Mouse (Mus musculus) thymus, postnatal 25 days (tissue): Measurements from ENCODE around the gene Apobec3.
"Not testable (repeated sequence)": the region's sequence is repeated elsewhere in the genome, so short reads cannot be mapped to it uniquely, and the experiment has no call there.

Experiments
- DNase-seq: peaks from one replicate; pipeline ENCODE4 v3.0.0; 2022

The Apobec3 gene

DNA sequence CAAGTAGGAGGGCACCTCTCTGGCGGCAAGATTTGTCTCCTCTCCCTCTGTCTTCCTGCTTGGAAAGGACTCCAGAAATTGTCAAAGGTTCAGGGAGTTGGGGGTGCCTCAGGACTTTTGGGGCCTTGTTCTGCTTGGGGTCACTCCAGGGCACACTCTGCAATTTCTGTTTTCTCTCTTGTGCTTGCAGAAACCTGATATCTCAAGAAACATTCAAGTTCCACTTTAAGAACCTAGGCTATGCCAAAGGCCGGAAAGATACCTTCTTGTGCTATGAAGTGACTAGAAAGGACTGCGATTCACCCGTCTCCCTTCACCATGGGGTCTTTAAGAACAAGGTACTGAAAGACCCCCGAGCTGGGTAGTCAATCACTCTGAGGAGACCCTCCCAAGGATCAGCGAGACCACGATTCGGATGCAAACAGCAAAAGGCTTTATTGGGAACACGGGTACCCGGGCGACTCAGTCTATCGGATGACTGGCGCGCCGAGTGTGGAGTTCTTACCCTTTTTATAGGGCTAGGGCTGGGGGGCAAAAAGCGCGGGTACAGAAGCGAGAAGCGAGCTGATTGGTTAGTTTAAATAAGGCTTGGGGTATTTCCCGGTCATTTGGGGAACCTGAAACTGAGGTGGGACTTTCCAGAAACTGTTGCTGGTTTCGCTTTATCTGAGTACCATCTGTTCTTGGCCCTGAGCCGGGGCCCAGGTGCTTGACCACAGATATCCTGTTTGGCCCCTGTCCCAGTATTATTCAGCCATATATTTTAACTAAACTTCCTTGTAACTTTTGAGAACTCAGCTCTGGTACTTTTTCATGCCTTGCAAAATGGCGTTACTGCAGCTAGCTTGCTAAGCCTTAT is 4.0 kb downstream of the Apobec3 start:
- peak; percentile 30 for DNase-seq

GRCm38 (mm10) chr15:79896080-79896725 is 4.7 kb downstream of the Apobec3 start:
- no peak for DNase-seq

GRCm38 (mm10) chr15:79898988-79899387 is 7.5 kb downstream of the Apobec3 start:
- DNase-seq = no peak

DNA sequence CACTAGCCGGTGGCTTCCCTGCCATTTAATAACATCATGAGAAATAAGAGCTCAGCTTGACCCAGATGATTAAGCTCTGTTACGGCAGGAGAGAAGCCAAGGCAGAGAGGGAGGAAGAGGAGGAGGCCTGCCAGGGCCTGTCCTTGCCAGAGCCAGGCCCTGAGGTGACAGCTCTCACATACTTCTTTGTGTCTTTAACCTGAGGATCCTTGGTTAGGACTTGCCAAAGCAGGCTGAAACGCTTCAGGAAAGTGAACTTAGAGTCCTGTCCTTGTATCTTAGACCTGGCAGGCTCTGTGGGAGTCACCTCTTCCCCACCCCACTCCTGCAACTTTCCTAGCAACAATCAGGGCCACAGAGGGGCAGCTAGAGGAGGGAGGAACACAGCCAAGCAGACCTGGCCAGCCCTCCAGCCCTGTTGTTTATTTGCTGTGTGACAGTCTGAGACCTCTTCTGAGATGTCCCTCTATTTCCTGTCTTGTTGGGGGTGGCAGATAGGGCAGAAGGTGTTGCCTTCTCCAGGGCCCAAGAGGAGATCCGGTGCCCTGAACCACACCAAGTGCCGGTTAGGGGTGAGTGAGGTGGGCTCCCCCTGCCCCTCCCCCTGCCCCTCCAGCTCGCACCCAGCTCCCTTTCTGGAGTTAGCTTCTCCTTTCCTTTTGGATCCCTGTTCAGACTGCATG is 8.5 kb downstream of the Apobec3 start:
- DNase-seq = no peak

- DNase-seq = no peak
These were observed 9.3 kb downstream of the Apobec3 start for GRCm38 (mm10) chr15:79900751-79901150.

DNA sequence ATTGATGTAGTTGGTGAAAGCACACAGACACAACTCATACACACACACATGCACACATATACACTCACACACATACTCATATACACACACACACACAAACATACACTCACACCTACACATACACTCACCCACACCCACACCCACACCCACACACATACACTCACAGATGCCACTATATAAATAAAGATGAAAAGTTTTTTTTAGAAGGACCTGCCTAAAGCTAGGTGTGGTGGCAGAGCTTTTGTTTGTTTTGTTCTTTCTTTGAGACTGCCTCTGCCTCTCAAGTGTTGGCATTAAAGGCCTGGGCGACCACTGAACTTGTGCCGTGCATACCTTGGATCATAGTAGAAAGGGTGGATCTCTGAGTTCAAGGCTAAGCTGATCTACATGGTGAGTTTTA is 9.9 kb downstream of the Apobec3 start:
- no peak for DNase-seq

- not testable (repeated sequence) for DNase-seq
These were observed 11.6 kb downstream of the Apobec3 start for GRCm38 (mm10) chr15:79903081-79903480.

DNA sequence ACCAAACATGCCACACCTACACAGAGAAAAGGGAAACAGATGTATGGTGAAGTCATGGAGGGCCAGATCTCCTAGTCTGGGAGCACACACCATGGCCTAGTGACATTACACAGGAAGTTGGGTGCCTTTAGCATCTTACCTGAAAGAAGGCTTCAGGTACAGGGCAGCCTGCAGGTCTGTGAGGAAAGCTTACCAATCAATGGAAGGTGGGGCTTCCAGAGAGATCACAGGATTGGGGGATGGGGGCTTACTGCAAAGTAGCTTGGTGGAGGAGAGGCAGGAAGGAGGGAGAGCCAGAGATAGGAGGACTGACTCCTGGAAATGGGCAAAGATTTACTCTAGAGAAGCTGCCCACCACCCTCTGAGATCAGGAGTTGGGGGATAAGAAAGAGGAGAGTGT is 12.5 kb downstream of the Apobec3 start:
- no peak for DNase-seq

GRCm38 (mm10) chr15:79904678-79905077 is 13.2 kb downstream of the Apobec3 start:
- DNase-seq = not testable (repeated sequence)

DNA sequence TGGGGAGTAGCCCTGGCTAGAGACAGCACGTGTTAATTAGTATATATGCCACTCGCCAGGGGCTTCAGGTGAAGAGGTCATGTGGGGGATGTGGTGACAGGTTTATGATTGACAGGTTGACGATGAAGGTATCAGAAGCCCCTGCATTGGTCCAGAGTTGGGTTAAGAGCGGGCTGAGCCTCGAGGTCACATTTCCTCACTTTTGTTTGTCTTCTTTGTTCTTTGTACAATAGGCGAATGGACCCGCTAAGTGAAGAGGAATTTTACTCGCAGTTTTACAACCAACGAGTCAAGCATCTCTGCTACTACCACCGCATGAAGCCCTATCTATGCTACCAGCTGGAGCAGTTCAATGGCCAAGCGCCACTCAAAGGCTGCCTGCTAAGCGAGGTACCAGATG is 13.8 kb downstream of the Apobec3 start:
- no peak for DNase-seq

- no peak for DNase-seq
These were observed 15.4 kb downstream of the Apobec3 start for GRCm38 (mm10) chr15:79906855-79907254.

DNA sequence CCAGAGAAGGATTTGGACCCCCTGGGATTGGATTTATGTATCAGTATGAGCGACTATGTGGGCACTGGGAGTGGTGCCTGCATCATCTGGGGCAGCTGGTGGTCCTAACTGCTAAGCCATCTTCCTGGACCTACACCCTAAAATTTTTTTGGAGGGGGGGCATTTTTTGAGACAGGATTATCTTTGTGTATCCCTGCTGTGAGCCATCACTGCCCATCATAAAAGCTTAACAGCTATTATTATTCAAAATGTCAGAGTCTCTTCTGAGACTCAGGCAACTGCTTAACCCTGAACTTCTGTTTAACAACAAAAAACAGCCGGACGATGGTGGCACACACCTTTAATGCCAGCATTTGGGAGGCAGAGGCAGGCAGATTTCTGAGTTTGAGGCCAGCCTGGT is 17.5 kb downstream of the Apobec3 start:
- not testable (repeated sequence) for DNase-seq

- DNase-seq = not testable (repeated sequence)
These were observed 19.4 kb downstream of the Apobec3 start for GRCm38 (mm10) chr15:79910812-79911211.

DNA sequence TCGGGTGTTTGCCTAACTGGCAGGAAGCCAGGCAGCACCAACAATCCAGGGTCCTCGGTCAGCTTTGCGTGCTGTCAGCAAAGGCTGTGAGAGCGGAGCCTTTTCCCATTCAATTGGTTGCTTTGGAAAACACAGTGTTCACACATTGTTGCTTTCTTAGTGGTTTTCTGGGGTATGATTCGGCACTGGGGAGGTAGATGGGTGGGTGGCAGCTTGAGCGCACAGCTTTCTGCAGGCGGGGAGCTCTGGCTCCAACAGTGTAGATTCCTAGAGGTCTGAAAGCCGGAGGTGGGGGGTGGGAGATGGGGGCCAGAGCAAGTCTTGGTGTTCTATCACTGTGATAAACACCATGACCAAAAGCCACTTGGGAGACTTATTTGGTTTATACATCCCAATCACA is 19.9 kb downstream of the Apobec3 start:
- no peak for DNase-seq

DNA sequence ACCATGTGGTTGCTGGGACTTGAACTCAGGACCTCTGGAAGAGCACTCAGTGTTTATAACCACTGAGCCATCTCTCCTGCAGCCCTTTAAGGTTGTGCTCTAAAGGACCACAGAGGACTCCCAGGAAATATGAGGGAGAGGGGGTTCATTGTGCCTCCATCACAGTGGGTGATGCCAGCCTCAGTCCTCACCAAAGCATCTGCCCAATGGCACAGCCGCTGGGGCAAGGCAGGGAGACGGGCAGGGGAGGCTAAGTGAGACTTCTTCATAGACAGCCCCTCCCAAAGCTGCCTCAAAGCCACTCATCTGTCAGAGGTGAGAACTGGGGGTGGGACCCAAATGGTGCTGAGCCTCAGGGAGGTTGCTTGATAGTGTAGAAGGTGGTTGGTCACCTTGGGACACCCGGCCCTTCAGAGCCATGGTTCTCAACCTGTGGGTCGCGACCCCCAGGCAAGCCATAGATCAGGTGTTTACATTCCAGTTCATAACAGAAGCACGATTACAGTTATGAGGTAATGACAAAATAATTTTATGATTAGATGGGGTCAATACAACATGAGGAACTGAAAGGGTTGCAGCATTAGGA is 22.4 kb downstream of the Apobec3 start:
- DNase-seq = no peak

DNA sequence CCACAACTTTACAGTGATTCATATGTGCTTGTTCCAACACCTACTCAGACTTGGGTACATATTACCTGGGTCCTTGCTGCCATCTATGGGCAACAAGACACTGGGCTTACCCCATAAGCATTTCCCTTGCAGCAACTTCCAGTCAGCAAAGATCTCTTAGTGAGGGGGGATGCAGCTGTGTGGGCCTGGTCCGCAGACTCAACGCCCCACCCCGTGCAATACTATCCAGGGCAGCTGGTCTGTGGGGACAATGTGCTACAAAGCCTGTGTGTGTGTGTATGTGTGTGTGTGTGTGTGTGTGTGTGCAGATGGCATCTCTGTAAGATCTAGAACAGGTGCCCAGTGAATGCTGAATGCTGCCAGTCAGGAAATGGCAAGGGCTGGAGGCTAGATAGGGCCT is 22.9 kb downstream of the Apobec3 start:
- peak; percentile 36 for DNase-seq

GRCm38 (mm10) chr15:79916150-79916549 is 24.7 kb downstream of the Apobec3 start:
- no peak for DNase-seq

- DNase-seq = no peak
These were observed 25.8 kb downstream of the Apobec3 start for GRCm38 (mm10) chr15:79917111-79917720.

- no peak for DNase-seq
These were observed 27.0 kb downstream of the Apobec3 start for GRCm38 (mm10) chr15:79918485-79918884.

- DNase-seq = no peak
These were observed 28.3 kb downstream of the Apobec3 start for GRCm38 (mm10) chr15:79919787-79920186.

GRCm38 (mm10) chr15:79926856-79927416 is 35.5 kb downstream of the Apobec3 start:
- DNase-seq = peak; percentile 39

- peak; percentile 96 for DNase-seq
These were observed 36.2 kb downstream of the Apobec3 start for GRCm38 (mm10) chr15:79927637-79928122.
